Mouse (Mus musculus): Measurements from ENCODE around the gene Lancl3.

- TF ChIP-seq CTCF (IDR thresholded peaks at IDR 0.05; ENCODE audit: low read depth): no peak
- TF ChIP-seq EP300 (IDR thresholded peaks at IDR 0.05; ENCODE audit: low read depth): no peak
Observed at GRCm38 (mm10) chrX:9271112-9271511, 71.4 kb downstream of the Lancl3 start.
